Mouse (Mus musculus): ENCODE data around the gene Lsm6.
A peak's percentile ranks its signal among the peaks of the same experiment; 100 is the strongest.
"Not testable (repeated sequence)": the region's sequence is repeated elsewhere in the genome, so short reads cannot be mapped to it uniquely, and the experiment has no call there.

Lsm6 gene

DNA sequence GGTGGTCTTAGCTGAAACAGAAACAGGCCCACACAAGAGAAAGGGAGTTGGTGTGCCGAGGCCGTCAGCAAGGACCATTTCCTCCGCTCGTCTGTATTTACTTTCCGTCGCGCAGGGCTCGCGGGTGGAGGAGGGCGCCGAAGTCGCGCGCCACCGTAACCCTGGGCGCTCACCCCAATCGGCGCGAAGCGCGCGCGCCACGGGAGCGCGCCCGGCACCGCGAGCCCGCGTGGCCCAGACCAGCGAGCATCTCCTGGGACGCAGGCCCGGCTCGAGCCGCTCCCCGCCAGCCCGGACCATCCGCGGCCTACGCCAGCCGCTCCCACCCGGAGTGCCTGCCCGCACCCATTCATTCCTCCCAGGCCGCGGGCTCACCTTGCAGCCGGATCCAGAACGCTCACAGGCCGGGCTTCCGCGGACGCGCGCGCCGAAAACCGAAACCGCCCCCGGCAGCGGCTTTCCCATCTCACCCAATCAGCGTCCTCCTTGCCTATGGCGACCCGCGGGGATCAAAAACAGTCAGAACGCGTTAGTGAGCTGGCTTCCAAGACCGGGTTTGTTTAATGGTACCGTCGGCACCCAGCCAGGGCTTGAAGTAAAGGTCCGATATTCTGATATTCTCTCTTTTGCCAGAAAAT, at the start of gene Lsm6:
Gene Lsm6 (minus strand): TSS at position 468 of the 638 bp plus-strand sequence.
- ATAC-seq (ENCODE audit: low TSS enrichment), result peak; percentile 95

DNA sequence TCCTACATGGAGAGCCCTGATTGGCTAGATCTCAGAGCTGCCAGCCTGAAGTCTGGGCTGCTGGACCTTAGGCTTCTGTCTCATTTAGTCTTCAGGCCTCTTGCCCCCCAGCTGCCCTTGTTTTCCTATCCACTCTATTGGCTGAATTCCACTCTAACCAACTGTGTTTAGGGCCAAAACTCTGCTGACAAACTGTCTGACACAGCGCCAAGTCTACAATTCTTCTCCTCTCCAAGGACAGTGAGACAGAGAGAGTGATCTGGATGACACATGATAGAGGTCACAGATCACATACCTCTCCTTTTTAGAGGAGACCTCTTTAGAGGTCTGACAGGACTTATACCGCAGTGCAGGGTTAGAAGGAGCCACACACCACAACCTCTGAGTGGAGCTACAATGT, 46.1 kb upstream of the Lsm6 start:
- ATAC-seq (ENCODE audit: low TSS enrichment), result no peak

DNA sequence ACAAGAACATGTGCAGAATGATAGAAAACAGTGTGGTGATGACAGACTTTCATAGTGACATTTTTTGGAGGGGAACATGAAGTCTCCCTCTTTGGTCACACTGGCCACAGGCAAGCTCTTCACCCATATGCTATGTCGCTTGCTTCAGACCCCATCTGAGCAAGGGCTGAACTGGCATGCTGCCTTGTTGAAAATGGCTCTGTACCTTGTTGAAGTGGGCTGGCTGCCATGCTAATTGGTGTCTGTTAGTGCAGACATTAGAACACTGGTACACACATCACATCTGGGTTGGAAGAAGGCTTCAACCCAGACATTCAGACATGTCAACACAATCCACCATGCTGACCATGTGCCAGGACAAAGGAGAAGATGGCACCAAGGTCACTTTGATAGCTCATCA, 42.1 kb upstream of the Lsm6 start:
- no peak for ATAC-seq (ENCODE audit: low TSS enrichment)

DNA sequence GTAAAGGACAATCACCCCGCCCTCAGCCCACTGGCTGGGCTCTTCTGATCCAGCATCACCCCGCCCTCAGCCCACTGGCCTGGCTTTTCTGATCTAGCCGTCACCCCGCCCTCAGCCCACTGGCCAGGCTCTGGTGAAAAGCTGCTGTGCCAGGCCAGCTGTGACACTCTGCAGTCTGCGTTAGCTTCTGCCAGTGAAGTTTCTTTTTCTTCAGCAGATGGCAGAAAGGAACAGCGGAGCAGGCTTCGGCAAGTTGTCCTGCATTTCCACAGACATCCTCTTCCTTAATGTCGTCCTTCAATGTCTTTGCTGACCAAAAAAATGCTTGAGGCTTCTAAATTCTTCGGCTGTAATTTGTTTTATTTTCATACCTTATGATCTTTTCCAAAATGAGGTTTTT, 41.1 kb upstream of the Lsm6 start:
- peak; percentile 70; the same call in 1 of the 2 replicates for ATAC-seq (ENCODE audit: low TSS enrichment)

DNA sequence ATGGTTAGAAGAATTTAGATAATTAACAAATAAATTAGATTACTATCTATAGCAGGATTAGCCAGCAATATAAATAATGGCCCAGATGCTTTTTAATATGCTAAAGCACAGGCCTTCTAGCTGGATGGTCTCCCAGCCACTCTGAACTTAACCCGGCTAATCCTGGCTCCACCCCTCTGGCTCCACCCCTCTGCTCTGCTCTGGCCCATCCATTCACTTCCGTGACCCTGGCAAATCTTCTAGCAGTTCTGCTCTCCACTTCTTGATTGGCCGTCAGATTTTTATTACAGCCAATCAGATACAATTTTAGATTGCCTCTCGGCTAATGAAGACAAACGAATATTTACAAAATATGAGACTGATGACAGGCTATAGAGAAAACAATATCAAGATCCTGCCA, 39.8 kb upstream of the Lsm6 start:
- no peak for ATAC-seq (ENCODE audit: low TSS enrichment)

DNA sequence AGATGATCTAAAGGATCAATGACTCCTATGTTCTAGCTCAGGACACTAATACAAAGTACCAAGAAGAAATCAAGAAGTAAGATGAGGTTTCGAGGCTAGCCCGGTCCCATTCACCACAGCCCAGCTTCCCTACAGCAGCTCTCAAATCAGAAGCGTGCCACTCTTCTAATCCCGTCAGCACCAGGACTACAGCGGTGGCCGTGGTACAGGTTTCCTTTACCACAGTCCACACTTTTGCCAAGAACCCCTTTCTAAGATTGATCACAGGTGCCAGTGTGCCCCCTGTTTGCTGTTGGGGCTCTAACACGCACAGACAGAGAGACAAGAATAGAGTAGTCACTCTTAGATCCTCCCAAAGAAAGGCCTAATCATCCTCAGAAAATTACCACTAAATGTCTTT, 36.5 kb upstream of the Lsm6 start:
- no peak for ATAC-seq (ENCODE audit: low TSS enrichment)

DNA sequence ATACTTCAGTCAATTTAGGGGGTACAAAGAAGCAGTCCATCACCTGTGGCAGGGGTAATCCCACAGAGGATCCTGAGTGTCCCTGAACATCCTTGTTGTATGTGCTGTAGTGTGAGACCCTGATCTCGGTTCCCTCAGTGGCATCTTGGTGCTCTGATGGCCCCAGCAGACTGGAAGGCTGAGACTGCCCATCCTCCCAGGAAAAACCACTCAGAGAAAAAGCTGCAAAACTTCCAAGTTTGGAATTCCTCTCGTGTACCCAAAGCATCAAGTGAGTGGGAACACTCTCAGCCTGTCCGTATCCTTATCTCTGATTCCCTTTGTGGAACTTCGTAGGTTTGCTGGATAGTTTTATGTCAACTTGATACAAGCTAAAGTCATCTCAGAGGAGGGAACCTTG, 31.3 kb upstream of the Lsm6 start:
- no peak for ATAC-seq (ENCODE audit: low TSS enrichment)

DNA sequence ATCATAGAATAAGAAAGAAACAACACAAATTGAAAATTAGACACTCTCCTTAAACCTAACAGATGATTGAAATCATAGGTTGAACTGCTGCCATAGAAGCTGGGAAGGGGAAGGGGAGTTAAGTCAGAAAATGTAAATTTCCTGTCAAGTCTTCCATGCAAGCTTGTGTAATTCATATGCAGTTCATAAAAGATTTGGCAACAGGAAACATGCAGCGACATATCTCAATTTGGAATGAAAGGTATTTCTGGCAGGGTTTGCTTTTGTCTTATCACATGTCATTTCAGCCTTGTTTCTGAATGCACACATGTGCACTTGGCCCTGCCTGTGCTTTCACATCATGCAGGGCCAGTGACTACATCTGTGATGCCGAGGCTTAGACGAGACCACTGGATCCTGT, 26.3 kb upstream of the Lsm6 start:
- no peak for ATAC-seq (ENCODE audit: low TSS enrichment)

DNA sequence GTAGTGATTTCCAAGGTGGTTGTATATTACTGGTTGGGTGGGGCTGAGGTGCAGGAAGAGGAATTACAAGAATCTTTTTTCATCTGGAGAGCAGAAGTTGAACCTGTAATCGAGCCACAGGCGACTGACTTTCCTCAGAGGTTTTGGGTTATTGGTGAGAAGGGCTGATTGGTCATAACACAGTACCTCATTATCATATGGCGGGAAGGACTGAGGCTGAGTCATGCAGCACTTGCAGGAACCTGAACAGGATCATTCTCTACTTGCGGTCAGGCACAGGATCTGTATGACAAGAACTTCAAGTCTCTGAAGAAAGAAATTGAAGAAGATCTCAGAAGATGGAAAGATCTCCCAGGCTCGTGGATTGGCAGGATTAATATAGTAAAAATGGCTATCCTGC, 23.6 kb upstream of the Lsm6 start:
- no peak for ATAC-seq (ENCODE audit: low TSS enrichment)

DNA sequence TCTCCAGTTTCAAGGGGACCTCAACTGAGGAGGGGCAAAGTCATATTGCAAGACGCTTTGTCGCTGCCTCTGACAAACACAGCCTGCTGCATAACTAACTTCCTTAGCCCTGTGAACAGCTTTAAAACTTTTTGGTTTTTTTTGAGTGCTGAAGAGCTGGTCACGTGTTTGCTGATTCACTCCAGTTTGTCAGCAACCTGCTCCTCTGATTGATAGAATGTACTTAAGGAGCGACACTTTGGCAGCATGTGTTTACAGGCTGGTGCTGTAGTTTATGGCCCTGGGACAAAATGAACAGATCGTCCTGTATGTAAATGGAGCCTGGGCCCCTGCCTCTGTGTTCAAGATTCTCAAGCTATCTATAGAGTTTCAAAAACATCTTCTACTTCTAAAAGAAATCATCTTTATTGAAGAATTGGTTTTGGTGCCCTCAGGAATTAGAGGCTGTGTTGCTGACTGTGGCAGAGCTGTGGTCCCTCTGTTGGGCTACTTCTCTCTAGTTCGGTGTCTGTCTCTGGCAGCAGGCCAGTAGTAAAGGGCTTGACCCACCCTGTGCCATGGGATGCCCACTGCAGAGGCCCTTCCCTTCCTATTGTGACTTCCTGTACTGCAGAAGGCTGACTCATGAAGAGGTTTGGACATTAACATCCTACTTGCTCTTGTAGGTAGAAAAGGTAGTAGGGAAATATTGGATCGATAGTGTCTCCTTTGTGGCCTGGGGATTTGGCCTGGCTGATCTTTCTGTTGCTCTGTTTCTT, 17.9 kb upstream of the Lsm6 start:
- ATAC-seq (ENCODE audit: low TSS enrichment), result no peak

DNA sequence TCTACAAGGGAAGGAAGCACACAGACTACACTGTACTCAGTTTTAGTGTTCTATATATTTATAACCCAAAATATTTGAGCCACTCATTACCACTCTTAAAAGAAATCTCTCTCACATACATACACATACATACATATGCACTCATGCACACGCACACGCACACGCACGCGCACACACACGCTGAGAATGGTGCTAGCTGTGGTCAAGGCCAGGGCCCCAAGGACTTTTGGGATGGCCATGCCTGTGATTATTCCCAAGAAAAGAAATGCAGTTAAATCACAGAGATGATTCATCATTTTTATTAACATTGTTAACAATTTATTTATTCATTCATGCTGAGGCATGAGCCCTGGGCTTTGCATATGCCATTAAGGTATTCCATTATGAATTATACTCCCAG, 15.2 kb upstream of the Lsm6 start:
- no peak for ATAC-seq (ENCODE audit: low TSS enrichment)

DNA sequence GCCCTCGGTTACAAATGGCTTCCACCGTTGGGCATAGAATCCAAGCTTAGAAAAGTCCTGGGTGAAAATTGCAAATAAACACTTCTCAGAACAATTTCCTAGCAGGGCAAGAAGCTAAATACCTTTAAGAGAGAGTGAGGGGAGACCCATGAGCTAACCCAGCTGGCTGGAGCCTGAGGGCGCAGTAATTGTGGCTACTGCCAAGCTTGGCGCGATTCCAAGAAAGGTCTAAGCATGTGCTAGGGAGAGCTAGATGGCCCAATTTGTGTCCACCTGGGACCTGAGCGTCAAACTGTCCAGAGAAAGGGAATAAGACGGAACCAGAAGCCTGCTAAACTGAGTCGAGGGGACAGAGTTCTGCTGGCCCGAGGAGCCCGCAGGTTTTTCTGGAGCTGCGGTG, 7.5 kb upstream of the Lsm6 start:
- no peak for ATAC-seq (ENCODE audit: low TSS enrichment)

DNA sequence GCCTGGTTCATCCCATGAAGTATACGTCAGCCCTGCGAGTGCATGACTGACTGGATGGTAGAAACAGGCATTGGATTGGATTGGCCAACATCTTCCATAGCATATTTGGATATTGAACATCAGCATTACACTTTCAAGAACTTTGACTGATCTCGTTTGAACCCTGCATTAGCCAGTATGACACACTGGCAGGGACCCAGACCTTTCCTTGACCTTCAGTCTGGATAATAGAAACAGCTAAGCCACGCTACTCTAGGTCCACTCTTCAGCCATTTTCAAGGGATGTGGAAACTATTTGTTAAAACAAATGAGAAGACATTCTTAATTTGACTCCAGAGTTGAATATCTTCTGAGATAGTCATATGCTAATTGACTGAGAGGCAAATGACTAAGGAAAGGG, 3.6 kb upstream of the Lsm6 start:
- no peak for ATAC-seq (ENCODE audit: low TSS enrichment)

DNA sequence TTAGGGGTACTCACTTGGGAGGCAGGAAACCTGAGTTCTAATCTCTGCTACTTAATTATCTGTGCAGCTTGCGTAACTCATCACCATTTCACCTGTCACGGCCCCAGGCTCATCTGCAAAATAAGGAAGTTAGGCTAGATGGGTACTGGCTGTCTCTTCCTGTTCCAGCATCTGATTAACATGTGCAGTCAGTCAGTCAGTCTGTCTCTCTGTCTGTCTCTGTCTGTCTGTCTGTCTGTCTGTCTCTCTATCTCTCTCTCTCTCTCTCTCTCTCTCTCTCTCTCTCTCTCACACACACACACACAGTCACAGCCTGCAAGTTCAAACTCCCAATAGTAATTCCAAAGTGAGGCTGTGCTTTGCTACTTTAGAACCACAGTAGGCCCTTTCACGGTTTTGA, 967 bp downstream of the Lsm6 start:
- not testable (repeated sequence) for ATAC-seq (ENCODE audit: low TSS enrichment)

DNA sequence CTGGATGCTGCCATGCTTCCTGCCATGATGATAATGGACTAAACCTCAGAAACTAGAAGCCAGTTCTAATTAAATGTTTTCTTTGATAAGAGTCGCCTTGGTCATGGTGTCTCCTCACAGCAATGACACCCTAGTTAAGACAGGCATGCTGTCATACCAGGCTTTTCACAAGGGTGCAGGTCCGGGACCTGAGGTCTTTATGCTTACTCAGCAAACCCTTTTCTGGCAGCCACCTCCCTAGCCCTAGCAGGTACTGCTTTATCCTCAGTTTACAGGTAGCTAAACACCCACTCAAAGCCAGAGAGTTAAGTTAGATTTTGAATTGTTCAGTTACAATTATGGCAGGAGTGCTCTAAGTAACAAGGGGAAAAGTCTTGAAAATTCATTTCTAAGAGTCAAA, 6.2 kb downstream of the Lsm6 start:
- ATAC-seq (ENCODE audit: low TSS enrichment), result no peak

DNA sequence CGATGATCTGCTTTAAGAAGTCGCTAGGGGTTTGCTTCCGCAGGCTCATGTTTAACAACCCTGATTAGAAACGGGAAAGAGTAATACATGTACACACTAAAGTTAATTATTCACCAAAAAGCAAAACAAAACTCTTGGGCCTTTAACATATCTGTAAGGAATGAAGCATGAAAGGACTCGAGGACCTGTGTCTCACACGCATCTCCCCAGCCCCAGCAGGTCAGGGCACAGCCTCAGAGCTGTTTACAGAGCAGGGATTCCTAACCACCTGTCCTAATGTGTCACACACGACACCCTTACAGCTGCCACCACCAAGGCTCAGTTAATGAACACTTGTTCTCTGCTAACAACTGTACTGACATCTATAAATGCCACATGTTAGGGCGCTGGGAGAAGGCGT, 7.9 kb downstream of the Lsm6 start:
- no peak for ATAC-seq (ENCODE audit: low TSS enrichment)

DNA sequence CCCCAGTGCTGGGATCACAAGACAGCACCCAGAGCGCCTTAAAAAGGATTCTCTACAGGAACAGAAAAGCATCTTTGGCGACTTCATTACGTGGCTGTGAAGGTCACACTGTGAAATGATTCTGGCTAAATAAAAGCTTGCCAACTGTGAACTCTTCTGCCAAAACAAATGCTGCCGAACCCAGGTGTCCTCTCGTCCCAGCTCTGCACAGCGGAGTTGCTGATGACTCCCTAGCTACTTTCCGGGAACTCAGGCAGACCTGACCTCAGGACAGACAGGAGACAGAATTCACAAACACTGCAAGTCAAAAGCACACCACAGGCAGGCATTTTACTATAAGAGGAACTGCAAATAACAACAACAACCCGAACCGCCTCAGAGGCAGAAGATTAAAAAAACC, 8.5 kb downstream of the Lsm6 start:
- no peak for ATAC-seq (ENCODE audit: low TSS enrichment)

DNA sequence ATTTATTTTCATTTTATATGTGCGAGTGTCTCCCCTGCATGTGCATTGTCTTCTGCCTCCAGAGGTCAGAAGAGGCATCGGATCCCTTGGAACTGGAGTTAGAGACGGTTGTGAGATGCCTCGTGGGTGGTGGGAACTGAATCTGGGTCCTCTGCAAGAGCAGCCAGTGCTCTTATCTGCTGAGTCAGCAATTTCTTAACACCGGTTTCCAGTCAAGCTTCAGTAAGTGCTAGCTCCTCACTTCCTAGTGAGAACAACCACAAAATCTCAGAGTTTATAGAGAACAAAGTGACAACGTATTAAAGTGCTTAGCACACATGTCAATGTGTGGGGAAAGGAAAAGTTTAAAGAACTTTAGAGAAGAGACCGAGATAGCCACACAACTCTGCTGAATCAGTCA, 9.2 kb downstream of the Lsm6 start:
- no peak for ATAC-seq (ENCODE audit: low TSS enrichment)

DNA sequence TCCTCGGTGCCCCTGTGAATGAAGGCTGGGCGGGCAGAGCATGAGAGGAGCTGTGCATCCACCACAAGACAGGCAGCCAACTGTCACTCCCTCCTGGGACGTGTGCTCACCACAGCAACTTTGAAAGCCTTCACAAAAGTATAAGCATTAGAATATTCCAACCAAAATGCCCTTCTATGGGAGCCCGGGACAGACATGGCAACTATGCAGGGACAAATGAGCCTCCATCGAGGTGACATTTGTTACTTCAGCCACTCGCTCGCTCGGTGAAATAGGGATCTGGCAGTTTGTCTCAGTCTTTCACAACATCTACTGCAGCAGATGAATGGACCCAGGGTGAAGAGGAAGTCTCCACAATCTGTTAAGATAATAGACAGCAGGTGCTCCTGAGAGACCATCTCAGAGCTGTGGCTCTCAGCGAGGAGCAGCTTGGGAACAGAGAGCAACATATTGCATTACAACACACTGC, 10.7 kb downstream of the Lsm6 start:
- ATAC-seq (ENCODE audit: low TSS enrichment), result no peak

DNA sequence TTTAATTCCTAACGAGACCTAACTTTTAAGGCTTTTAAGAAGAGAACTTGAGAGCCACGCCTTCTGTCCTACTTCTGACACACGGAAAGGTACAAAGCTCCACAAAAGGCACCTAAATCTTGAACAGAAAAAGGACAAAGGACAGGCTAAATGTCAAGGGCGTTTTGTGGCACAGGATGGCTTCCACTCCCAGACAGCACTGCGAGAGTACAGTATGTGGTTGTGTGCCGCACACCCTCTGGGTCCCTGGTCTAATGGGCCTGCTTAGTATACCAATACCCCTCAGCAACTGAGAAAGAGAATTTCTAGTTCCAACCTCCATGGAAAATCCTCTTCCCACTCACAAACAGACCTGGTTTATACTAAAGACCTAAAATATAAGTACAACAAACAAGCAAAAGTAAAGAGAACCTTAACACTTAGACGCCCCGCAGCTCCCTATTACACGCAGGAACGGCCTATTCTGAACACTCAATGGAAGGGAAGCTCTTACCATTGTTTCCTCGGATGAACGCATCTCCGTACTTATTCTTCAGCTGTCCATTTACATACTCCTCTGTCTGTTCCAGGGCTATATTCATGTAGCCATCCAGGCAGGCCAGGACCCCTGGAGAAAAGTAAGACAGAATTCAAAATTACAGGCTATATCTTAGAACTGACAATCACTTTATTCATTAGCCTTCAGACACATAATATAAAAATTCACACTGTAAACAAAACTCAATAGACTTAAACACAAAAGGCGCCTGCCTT, 11.3 kb downstream of the Lsm6 start:
- no peak for ATAC-seq (ENCODE audit: low TSS enrichment)

DNA sequence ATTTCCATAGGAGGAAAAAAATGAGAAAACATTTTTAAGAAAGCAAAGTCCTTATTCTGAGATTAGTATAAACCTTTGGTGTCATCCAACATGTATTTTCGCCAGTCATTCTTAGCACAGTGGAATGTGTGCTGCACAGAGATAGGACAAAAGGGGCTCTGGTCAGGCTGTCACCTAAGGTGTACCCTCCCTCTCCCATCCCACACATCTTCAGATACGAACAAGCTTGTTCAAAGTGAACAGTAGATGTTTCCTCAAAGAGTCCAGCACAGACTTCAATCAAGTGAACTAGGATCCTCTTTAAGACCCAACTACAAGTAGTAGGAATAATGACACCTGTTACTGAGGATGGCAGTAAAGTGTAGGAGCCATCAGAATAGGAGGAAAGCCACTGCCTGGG, 12.1 kb downstream of the Lsm6 start:
- ATAC-seq (ENCODE audit: low TSS enrichment), result no peak

DNA sequence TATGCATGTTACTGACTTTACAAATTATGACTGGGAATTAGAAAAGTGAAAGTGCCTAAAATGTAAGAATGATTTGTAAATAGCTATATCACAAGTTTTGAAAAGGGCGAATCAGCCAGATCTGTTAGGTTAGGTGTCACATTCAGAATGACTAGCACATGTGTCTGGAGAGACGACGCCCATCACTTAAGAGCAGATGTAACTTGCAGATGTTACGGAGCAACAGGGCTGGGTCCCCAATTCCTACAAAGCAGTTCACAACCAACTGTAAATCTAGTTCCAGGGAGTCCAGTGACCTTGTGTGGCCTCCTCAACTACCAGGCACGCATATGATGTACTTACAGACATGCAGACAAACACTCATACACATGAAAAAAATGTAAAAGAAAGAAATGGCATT, 12.5 kb downstream of the Lsm6 start:
- no peak for ATAC-seq (ENCODE audit: low TSS enrichment)

DNA sequence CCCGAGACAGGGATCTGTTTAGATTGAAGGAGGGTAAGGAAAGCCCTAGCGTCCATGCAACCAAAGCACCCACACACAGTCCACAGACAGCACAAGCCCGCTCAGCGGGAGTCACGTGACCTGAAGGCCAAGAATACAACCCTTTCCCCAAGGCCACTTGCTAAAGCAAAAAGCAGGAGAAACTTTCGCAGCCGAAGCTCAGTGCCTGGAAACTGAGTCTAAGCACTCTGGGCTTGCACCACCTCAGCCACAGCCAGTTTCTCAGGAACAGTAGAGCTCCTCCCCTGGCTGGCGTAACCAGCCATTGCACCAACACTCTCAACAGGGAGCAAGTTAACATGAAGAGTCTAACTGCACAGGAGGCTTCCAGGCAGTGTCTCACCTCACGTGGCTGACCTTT, 13.7 kb downstream of the Lsm6 start:
- ATAC-seq (ENCODE audit: low TSS enrichment), result no peak

Measured in frontal cortex, adult (tissue).